Comparison of ENCODE assay signal across 24 mouse cellular contexts in genomic region chr15:80599843-80600242, GRCm38 (mm10). TPM values are rescaled to one million over a fixed set of nuclear protein-coding genes. Genes with fewer than 3 reads are reported as not detected.
DNase-seq lines count a peak whose midpoint lies in the region; ATAC-seq and TF ChIP-seq lines count a peak whose summit lies in the region.
"Had no signal": no experiment of that assay in that cellular context is flagged by ENCODE, and none has a peak within 500 bp of the region (broad histone marks: within the 10 kb centered on the region; RNA-seq: fewer than 3 reads in every experiment).

No protein-coding gene starts in this region.

- no peaks in the 10 kb centered on the region for H3K27me3 ChIP-seq in heart, postnatal 0 days (ENCODE audit: control insufficient read depth, insufficient read depth, low read length)
- no peaks in the 10 kb centered on the region for H3K27me3 ChIP-seq in heart, embryonic 12.5 days (replicated peaks)
- no peaks in the 10 kb centered on the region for H3K27me3 ChIP-seq in CH12.LX (replicated peaks)
- H3K27me3 ChIP-seq in liver, embryonic 14.5 days (ENCODE audit: control insufficient read depth, insufficient read depth, low read length), result peaks cover 2% of the 10 kb centered on the region; the same call in 1 of the 2 replicates
- H3K27me3 ChIP-seq: forebrain, embryonic 15.5 days; hindbrain, embryonic 13.5 days; lung, embryonic 15.5 days; midbrain, embryonic 12.5 days; neural tube, embryonic 13.5 days had no signal

- TF ChIP-seq EP300 in heart, postnatal 0 days (IDR thresholded peaks at IDR 0.05; ENCODE audit: low read depth), result no peak
- no peak for TF ChIP-seq EP300 in CH12.LX (IDR thresholded peaks at IDR 0.05; ENCODE audit: low read length)
- no peak for TF ChIP-seq EP300 in liver, embryonic 14.5 days (IDR thresholded peaks at IDR 0.05; ENCODE audit: low read depth)

- TF ChIP-seq POLR2A in CH12.LX (IDR thresholded peaks at IDR 0.05; ENCODE audit: low read depth, low read length), result no peak

- 0 out of 2 replicates have a peak overlapping the region, but pooled peaks have one; percentile 49 for H3K4me2 ChIP-seq in heart, postnatal 0 days (ENCODE audit: low read depth, low read length)
- no peak overlapping the region for H3K4me2 ChIP-seq in heart, embryonic 12.5 days
- H3K4me2 ChIP-seq in CH12.LX (ENCODE audit: insufficient read depth, low read depth, poor library complexity, severe bottlenecking), result peak overlapping the region; percentile 97; the same call in 1 of the 2 replicates
- peak overlapping the region; percentile 75 for H3K4me2 ChIP-seq in liver, embryonic 14.5 days (ENCODE audit: low read depth)
- H3K4me2 ChIP-seq: forebrain, embryonic 15.5 days; hindbrain, embryonic 13.5 days; midbrain, embryonic 12.5 days had no signal

- in situ Hi-C loops in CH12.LX (cut with MboI; ENCODE audit: low pct_ligation_motif_present, low pct_unique_long_range_greater_than_20kb, low sequenced_read_pairs), result no loop called here

- no peak for TF ChIP-seq CTCF in heart, postnatal 0 days (IDR thresholded peaks at IDR 0.05; ENCODE audit: low read depth)
- no peak for TF ChIP-seq CTCF in CH12.LX (conservative IDR thresholded peaks at IDR 0.05 in 1 of 2, IDR thresholded peaks at IDR 0.05 in 1 of 2; ENCODE audit: low read depth in 2 of 2, low read length in 2 of 2)
- no peak for TF ChIP-seq CTCF in liver, embryonic 14.5 days (IDR thresholded peaks at IDR 0.05; ENCODE audit: low read depth)

- H3K9ac ChIP-seq in heart, postnatal 0 days (replicated peaks; ENCODE audit: low read depth, low read length), result no peak overlapping the region
- no peak overlapping the region for H3K9ac ChIP-seq in heart, embryonic 12.5 days
- no peak overlapping the region for H3K9ac ChIP-seq in CH12.LX (ENCODE audit: insufficient read depth, low read depth)
- H3K9ac ChIP-seq in liver, embryonic 14.5 days (replicated peaks), result no peak overlapping the region
- H3K9ac ChIP-seq: forebrain, embryonic 15.5 days; hindbrain, embryonic 13.5 days; lung, embryonic 15.5 days; midbrain, embryonic 12.5 days; neural tube, embryonic 13.5 days had no signal

- WGBS in heart, postnatal 0 days, result 53% methylated on average over 4 of the region's 4 CpGs
- 53% methylated on average over 4 of the region's 4 CpGs for WGBS in heart, embryonic 12.5 days
- 68% methylated on average over 4 of the region's 4 CpGs for WGBS in liver, embryonic 14.5 days (ENCODE audit: insufficient replicate concordance)

- H3K4me3 ChIP-seq in heart, postnatal 0 days (ENCODE audit: low read depth, low read length), result no peak overlapping the region
- no peak overlapping the region for H3K4me3 ChIP-seq in heart, embryonic 12.5 days
- H3K4me3 ChIP-seq in CH12.LX (replicated peaks in 1 of 3; ENCODE audit: low read depth in 2 of 3, low read length in 2 of 3, poor library complexity in 1 of 3), result no peak overlapping the region
- H3K4me3 ChIP-seq in liver, embryonic 14.5 days (ENCODE audit: insufficient read depth in 1 of 2, low read depth in 2 of 2, low read length in 2 of 2), result no peak overlapping the region
- H3K4me3 ChIP-seq: forebrain, embryonic 15.5 days; hindbrain, embryonic 13.5 days; layer of hippocampus, adult 2 months; lung, embryonic 15.5 days; midbrain, embryonic 12.5 days; neural tube, embryonic 13.5 days had no signal

- H3K79me2 ChIP-seq in CH12.LX (replicated peaks; ENCODE audit: control insufficient read depth, extremely low read depth, insufficient read depth, poor library complexity, severe bottlenecking), result no peaks in the 10 kb centered on the region

- DNase-seq in heart, postnatal 0 days (ENCODE audit: low spot score), result no peak
- DNase-seq in CH12.LX (ENCODE audit: extremely low read depth), result no peak
- DNase-seq in forelimb bud, embryonic 11.5 days (ENCODE audit: low read depth, low spot score), result peak; percentile 59
- DNase-seq in liver, embryonic 14.5 days (ENCODE audit: low read depth in 3 of 3, low spot score in 3 of 3), result no peak
- DNase-seq in gastrocnemius, postnatal 10 days, result no peak
- no peak for DNase-seq in thymus, postnatal 4 days
- DNase-seq: cerebellum, adult 8-10 months; right cerebral cortex, adult 18-20 months had no signal

- H3K27ac ChIP-seq in heart, postnatal 0 days (ENCODE audit: low read depth), result no peak overlapping the region
- no peak overlapping the region for H3K27ac ChIP-seq in heart, embryonic 12.5 days (ENCODE audit: poor library complexity, severe bottlenecking)
- no peak overlapping the region for H3K27ac ChIP-seq in CH12.LX (ENCODE audit: insufficient read depth, low read depth)
- no peak overlapping the region for H3K27ac ChIP-seq in liver, embryonic 14.5 days
- H3K27ac ChIP-seq: forebrain, embryonic 15.5 days; hindbrain, embryonic 13.5 days; layer of hippocampus, adult 2 months; lung, embryonic 15.5 days; macrophage; midbrain, embryonic 12.5 days; neural tube, embryonic 13.5 days had no signal

- no peak for ATAC-seq in heart, postnatal 0 days (ENCODE audit: insufficient read depth, low read depth)
- ATAC-seq in heart, embryonic 12.5 days (ENCODE audit: insufficient number of reproducible peaks, low FRiP score), result no peak
- no peak for ATAC-seq in liver, embryonic 14.5 days (ENCODE audit: insufficient read depth)
- ATAC-seq: forebrain, embryonic 15.5 days had no signal

- no peaks in the 10 kb centered on the region for H3K36me3 ChIP-seq in heart, postnatal 0 days (replicated peaks; ENCODE audit: control insufficient read depth, insufficient read depth, low read length)
- no peaks in the 10 kb centered on the region for H3K36me3 ChIP-seq in heart, embryonic 12.5 days
- no peaks in the 10 kb centered on the region for H3K36me3 ChIP-seq in CH12.LX (replicated peaks in 1 of 2; ENCODE audit: control insufficient read depth in 1 of 2, insufficient read depth in 1 of 2, low read length in 1 of 2)
- H3K36me3 ChIP-seq in liver, embryonic 14.5 days (replicated peaks; ENCODE audit: control insufficient read depth, insufficient read depth, low read depth), result no peaks in the 10 kb centered on the region
- H3K36me3 ChIP-seq: forebrain, embryonic 15.5 days; hindbrain, embryonic 13.5 days; lung, embryonic 15.5 days; midbrain, embryonic 12.5 days; neural tube, embryonic 13.5 days had no signal

- no peaks in the 10 kb centered on the region for H3K9me3 ChIP-seq in heart, postnatal 0 days (replicated peaks; ENCODE audit: control insufficient read depth, low read length)
- H3K9me3 ChIP-seq in heart, embryonic 12.5 days (replicated peaks), result no peaks in the 10 kb centered on the region
- peaks cover 3% of the 10 kb centered on the region for H3K9me3 ChIP-seq in CH12.LX (replicated peaks; ENCODE audit: low read length)
- H3K9me3 ChIP-seq in liver, embryonic 14.5 days (ENCODE audit: control insufficient read depth, low read length), result no peaks in the 10 kb centered on the region
- H3K9me3 ChIP-seq: forebrain, embryonic 15.5 days; hindbrain, embryonic 13.5 days; lung, embryonic 15.5 days; midbrain, embryonic 12.5 days; neural tube, embryonic 13.5 days had no signal

- 0 out of 2 replicates have a peak, but pooled peaks cover 9% of the 10 kb centered on the region for H3K4me1 ChIP-seq in heart, postnatal 0 days (ENCODE audit: control insufficient read depth, insufficient read depth)
- H3K4me1 ChIP-seq in heart, embryonic 12.5 days (replicated peaks), result peaks cover 21% of the 10 kb centered on the region
- peaks cover 12 to 48% of the 10 kb centered on the region in 2 experiments; a peak in 3 of 4 replicates for H3K4me1 ChIP-seq in CH12.LX (ENCODE audit: control insufficient read depth in 1 of 2, insufficient read depth in 2 of 2)
- peaks cover 11 to 15% of the 10 kb centered on the region in 2 experiments for H3K4me1 ChIP-seq in liver, embryonic 14.5 days (replicated peaks; ENCODE audit: control insufficient read depth in 2 of 2, insufficient read depth in 2 of 2, low read length in 1 of 2)

- dilution Hi-C loops in CH12.LX (cut with MboI; ENCODE audit: extremely low pct_ligation_motif_present, extremely low pct_unique_long_range_greater_than_20kb, low sequenced_read_pairs), result no loop called here

- no peak for TF ChIP-seq RAD21 in CH12.LX (IDR thresholded peaks at IDR 0.05; ENCODE audit: low read depth, low read length)

TF ChIP-seq in CH12.LX, 34 proteins besides CTCF, POLR2A, EP300 and RAD21 (continues in another document):
- TF ChIP-seq MAFK (IDR thresholded peaks at IDR 0.05; ENCODE audit: insufficient replicate concordance, low read length) (no peak), ZNF384 (IDR thresholded peaks at IDR 0.05; ENCODE audit: low read depth, low read length) (no peak), SMC3 (IDR thresholded peaks at IDR 0.05; ENCODE audit: low read depth, low read length) (no peak), MAZ (IDR thresholded peaks at IDR 0.05; ENCODE audit: low read depth, low read length) (no peak), USF1 (IDR thresholded peaks at IDR 0.05; ENCODE audit: low read depth, low read length) (no peak), UBTF (IDR thresholded peaks at IDR 0.05; ENCODE audit: low read depth, low read length) (no peak), SIN3A (IDR thresholded peaks at IDR 0.05; ENCODE audit: low read length) (no peak), TCF12 (IDR thresholded peaks at IDR 0.05; ENCODE audit: low read depth, low read length) (no peak), HCFC1 (IDR thresholded peaks at IDR 0.05; ENCODE audit: low read depth, low read length) (no peak), ZKSCAN1 (IDR thresholded peaks at IDR 0.05; ENCODE audit: borderline replicate concordance, low read depth, low read length) (no peak)

RNA-seq across cellular contexts. Expression of gene Grap2, which starts 27.4 kb away (rescaled TPM):
- 2.8 TPM in 1 of 2 replicates, not detected in the other for total RNA-seq in heart, postnatal 0 days (2014; rRNA removed; ENCODE audit: low replicate concordance)
- 0.46 and 1.3 TPM in 2 replicates for polyA plus RNA-seq in heart, postnatal 0 days (2015; fragmentation: Nextera tagmentation; extraction: Ambion mirVana)
- polyA plus RNA-seq in heart, embryonic 12.5 days (2016; fragmentation: Nextera tagmentation; extraction: Ambion mirVana), result 11.2 and 12.0 TPM in 2 replicates
- 1.5 TPM in 2 replicates for total RNA-seq in CH12.LX (2012; rRNA removed)
- total RNA-seq in CH12.LX (2014; rRNA removed), result 5.0 and 6.3 TPM in 2 replicates
- 5.8 and 6.2 TPM in 2 replicates for polyA plus RNA-seq in CH12.LX (2012; ENCODE audit: insufficient read length, low read depth)
- polyA plus RNA-seq in liver, embryonic 14.5 days (2012; rRNA removed), result 8.7 and 9.2 TPM in 2 replicates
- polyA plus RNA-seq in liver, embryonic 14.5 days (2014; fragmentation: Nextera tagmentation; extraction: Ambion mirVana), result 21.7 and 21.8 TPM in 2 replicates
- total RNA-seq in gastrocnemius, postnatal 10 days (2021), result under 1 TPM; 0.40 to 0.54 TPM

RNA-seq across cellular contexts. Expression of gene Enthd1, which starts 34.9 kb away (rescaled TPM):
- not detected in 2 replicates for total RNA-seq in heart, postnatal 0 days (2014; rRNA removed; ENCODE audit: low replicate concordance)
- polyA plus RNA-seq in heart, postnatal 0 days (2015; fragmentation: Nextera tagmentation; extraction: Ambion mirVana), result not detected in 2 replicates
- polyA plus RNA-seq in heart, embryonic 12.5 days (2016; fragmentation: Nextera tagmentation; extraction: Ambion mirVana), result not detected in 2 replicates
- total RNA-seq in CH12.LX (2012; rRNA removed), result not detected in 2 replicates
- not detected in 2 replicates for total RNA-seq in CH12.LX (2014; rRNA removed)
- not detected in 2 replicates for polyA plus RNA-seq in CH12.LX (2012; ENCODE audit: insufficient read length, low read depth)
- polyA plus RNA-seq in liver, embryonic 14.5 days (2012; rRNA removed), result not detected in 2 replicates
- polyA plus RNA-seq in liver, embryonic 14.5 days (2014; fragmentation: Nextera tagmentation; extraction: Ambion mirVana), result not detected in 2 replicates
- not detected for total RNA-seq in gastrocnemius, postnatal 10 days (2021)
- total RNA-seq: adrenal gland, adult 2 months; common myeloid progenitor, adult 5-6 weeks; gastrocnemius, postnatal 4 days; layer of hippocampus, adult 2 months; left cerebral cortex, postnatal 36 days had no signal
- polyA plus RNA-seq: adrenal gland, adult 2 months; embryonic facial prominence, embryonic 11.5 days; forebrain, embryonic 15.5 days; heart, embryonic 16.5 days; hindbrain, embryonic 13.5 days; kidney, adult 2 months; lung, embryonic 15.5 days; macrophage; midbrain, embryonic 12.5 days; neural tube, embryonic 13.5 days; urinary bladder, adult 2 months had no signal
